Mouse (Mus musculus): ENCODE data around the gene Dolpp1. TPM values are rescaled to one million over a fixed set of nuclear protein-coding genes. Genes with fewer than 3 reads are reported as not detected.

Gene Dolpp1
- total RNA-seq, 2 experiments from 2014 or later = 23.9 to 30.9 TPM

DNA sequence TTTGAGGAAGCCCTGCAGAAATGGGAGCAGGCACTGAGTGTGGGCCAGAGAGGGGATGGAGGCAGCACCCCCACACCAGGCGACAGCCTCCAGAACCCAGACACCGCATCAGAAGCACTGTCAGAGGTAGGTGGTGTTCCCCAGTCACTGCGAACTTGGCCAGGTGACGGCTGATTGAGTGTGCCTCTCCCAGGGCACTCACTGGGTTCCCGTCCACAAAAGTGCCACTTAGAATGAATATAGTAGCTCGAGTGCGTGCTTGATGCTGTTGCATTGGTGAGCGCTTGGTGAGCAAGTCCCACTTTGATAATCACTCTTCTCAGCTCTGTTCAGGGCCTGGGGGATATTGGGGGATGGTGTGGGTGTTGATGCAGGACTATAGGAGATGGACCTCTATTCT is 20.5 kb upstream of the Dolpp1 start:
- DNase-seq (ENCODE audit: low spot score in 2 of 2) = no peak
- intact Hi-C loops (cut with DNase I) = no loop called here

DNA sequence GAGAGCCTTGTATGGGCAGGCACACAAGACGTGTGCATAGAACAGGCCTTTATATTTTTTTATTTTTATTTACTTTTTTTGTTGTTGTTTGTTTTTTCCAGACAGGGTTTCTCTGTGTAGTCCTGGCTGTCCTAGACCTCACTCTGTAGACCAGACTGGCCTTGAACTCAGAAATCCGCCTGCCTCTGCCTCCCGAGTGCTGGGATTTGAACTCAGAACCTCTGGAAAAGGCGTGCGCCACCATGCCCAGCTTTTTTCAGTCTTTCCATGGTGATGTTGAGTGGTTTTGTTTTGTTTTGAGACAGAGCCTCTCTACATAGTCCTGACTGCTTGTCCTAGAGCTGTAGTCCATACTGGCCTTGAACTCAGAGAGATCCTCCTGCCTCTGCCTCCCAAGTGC is 19.3 kb upstream of the Dolpp1 start:
- intact Hi-C loops (cut with DNase I) = no loop called here
- DNase-seq (ENCODE audit: low spot score in 2 of 2) = no peak

DNA sequence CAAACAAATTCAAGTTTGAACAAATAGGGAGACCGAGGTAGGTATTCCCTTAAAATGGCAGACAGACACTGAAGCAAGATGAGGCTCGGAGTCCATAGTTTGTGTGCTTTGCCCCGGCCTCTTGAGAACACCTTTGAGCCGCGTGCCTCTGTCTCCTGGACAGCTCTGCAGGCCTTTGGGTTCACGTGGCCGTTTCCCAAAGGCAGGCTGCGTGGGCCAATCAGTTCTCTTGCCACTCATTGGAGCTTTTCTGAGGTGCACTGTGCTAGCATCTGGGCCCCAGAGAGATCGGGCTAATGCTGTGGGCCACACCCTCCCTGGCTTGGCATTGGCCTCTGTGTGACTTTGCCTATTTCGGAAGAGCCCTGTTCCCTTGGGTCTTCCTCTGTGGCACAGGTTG is 16.2 kb upstream of the Dolpp1 start:
- intact Hi-C loops (cut with DNase I) = no loop called here
- DNase-seq (ENCODE audit: low spot score in 2 of 2) = no peak

DNA sequence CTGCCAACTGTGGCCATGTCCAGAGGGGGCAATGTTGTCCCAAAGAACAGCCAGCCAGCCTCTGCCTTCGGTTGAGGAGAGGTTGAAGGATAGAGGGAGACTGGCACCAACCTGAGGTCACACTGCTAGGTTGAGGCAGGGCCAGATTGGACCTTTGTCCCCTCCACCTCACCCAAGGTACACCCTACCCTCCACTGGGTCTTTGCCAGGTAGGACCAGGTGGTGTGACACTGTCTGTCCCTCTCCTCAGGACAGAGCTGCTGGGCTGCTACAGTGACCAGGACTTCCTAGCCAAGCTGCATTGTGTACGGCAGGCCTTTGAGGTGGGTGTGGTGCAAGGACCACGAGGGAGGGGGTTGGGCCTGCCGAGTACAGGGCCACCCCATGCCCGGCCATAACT is 14.3 kb upstream of the Dolpp1 start:
- intact Hi-C loops (cut with DNase I) = no loop called here
- no peak for DNase-seq (ENCODE audit: low spot score in 2 of 2)

DNA sequence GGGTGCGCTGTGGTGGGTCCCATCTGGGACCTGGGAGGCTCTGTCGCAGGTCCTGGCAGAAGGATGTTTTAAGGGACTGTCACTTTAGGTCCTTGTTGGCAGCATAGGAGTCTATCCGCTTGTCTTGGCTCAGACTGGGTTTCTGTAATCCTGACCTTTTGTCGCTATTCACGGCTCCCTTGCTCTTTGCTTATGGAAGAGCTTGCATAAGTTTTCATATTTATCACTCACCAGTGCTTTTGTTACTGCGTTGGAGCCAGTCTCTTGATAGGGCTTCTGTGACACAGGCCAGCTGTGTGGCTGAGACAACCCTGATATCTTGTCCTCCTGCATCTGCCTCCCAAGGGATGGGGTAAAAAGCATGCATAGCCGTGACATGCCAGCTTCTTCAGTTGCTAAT is 12.7 kb upstream of the Dolpp1 start:
- DNase-seq (ENCODE audit: low spot score in 2 of 2) = no peak
- intact Hi-C loops (cut with DNase I) = no loop called here

DNA sequence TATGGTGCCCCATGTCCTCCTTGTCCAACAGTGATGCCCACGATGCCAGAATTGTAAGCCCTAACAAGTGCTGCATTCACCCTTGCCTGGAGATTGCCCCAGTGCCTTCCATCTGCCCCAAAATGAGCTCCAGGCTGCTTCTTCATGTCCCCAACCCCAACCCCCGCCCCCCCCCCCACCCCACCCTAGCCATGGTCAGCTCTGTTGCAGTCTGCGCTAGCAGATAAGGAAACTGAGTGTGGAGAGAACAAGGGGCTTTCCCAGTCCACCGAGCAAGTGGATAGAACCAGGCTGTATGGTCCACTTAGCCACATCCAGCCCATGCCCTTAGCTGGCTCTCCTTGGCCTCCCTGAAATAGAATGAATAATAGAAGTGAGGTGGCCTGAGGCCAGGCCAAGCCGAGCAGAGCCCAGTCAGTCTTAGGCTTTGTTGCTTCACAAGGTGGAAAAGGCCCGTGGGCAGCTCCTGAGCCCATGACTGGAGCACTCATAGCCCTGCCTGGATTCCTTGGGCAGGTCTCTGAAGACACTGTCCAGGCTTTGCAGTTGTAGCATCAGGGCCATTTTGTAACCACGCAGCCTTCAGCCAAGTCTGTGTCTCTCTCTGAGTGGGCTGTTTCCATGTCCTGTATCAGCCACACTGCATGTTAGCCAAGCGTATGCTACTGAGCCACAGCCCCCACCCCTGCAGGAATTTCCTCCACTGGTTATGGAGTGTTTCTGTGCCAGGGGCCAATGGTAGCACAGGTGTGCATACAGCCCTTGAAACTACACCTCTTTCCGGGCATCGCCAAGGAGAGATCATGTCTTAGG is 11.3 kb upstream of the Dolpp1 start:
- intact Hi-C loops (cut with DNase I) = no loop called here
- no peak for DNase-seq (ENCODE audit: low spot score in 2 of 2)

DNA sequence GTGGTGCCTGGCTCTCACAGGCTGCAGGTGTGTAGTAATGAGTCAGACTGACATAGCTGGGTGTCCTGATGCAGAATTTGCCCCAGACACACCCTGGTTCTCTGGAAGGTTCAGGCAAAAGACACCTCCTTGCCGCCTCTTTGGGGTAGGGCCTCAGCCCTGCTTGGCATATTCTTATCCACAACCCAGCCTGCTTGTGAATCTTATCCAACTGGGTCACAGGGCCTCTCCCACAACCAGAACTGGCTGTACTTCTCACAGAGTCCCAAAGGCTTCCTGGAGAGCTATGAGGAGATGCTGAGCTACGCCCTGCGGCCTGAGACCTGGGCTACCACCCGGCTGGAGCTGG is 10.7 kb upstream of the Dolpp1 start:
- intact Hi-C loops (cut with DNase I) = no loop called here
- DNase-seq (ENCODE audit: low spot score in 2 of 2) = no peak

DNA sequence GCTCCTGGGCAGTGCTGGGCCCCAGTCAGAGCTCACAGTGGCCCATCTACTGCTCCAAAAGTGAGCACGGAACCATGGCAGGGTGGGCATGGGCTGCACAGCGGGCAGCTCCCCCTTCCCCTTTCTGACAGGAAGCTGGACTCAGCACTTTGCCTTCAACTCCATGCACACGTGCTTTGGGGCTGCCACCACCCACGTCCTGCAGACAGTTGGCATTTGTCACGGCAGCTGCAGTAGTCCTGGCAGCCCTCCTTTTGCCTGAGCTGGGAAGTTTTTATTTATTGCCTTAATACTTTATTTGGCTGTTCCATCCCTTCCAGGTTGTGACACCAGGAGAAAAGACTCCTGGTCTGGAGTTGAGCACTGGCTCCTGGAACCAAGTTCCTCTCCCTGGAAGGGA is 7.2 kb upstream of the Dolpp1 start:
- intact Hi-C loops (cut with DNase I) = no loop called here
- DNase-seq (ENCODE audit: low spot score in 2 of 2) = peak in 1 of 2 experiments; percentile 40

DNA sequence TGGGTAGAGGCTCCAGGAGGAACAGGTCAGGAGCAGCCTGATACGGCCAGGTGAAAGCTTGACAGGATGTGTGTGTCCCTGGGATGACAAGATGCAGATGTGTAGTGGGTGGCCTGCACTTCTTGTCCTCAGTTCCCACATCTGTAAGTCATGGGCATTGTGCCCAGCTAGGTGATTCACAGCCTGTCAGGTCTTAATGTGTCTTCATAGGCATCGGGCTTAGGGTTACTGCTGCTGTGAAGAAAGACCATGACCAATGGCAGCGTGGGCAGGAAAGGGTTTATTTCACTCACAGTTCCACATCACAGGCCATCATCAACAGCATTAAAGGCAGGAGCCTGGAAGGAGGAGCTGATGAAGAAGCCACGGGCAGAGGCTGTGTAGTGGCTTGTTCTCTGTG is 6.5 kb upstream of the Dolpp1 start:
- intact Hi-C loops (cut with DNase I) = no loop called here
- no peak for DNase-seq (ENCODE audit: low spot score in 2 of 2)

DNA sequence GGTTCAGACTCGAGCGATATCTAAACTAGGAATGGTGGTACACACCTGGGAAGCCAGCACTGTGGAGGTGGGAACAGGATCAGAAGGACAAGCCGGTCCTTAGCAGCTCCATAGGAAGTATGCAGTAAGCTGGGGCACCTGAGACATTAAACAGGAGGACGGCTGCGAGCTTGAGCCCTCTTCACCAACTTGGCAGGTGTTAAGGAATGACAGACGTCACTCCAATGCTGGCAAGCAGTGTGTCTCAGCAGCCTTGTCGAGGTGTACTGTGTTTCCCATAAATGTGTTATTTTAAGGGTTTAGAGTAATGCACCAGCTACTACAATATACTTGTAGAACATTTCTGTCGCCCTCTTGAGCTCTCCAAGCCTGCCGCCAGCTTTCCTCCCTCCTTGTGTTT is 5.1 kb upstream of the Dolpp1 start:
- DNase-seq (ENCODE audit: low spot score in 2 of 2) = no peak
- intact Hi-C loops (cut with DNase I) = no loop called here

DNA sequence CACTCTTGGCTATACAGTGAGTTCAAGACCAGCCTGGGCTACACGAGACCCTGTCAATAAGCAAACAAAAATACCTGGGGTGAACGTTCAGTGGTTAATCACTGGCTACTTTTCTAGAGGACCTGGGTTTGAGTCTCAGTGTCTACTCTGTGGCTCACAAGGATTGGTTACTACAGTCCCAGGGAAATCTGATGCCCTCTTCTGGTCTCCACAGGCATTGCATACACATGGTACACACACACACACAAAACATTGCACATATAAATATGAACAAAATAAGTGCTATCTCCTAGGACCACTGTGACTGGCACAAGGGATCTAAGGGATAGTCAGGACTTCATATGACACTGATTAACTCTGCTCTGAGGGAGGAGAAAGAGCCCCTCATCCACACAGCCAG is 3.1 kb upstream of the Dolpp1 start:
- intact Hi-C loops (cut with DNase I) = no loop called here
- DNase-seq (ENCODE audit: low spot score in 2 of 2) = no peak

DNA sequence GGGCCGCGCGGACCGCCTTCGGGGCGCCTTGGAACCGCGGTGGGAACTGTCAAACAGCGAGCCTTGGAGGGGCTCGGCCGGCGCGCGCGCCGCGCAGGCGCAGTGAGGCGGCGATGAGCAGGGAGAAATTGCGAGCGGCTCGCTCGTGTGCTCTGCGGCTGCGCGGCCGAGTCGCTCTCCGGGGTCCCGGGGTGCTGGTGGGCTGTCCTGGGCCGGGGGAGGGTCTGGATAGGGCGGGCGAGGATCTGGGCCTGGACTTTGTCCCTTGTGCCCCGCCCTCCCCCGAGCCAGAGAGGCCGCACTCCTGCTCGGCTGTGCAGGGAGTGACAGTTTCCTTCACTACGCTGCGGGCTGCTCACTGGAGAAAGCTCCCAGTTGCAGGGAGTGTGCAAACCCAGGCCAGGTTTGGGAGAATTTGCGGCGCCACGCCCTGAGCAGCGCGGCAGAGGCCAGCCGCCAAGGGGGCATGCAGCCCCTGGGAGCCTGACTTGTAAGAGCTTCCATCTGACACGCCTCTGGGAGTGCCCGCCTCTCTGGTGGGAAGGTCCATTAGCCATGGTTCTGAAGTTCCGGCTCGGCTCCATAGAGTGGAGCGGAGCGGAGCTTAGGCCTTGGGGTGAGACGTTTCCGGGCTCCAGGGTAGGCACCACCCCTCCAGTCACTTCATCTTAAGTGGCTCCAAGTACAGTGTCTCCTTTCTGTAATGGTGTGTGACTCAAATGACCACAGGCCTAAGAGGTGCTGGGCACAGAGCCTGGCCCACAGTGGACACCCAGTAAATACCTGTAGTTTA is 719 bp downstream of the Dolpp1 start:
- intact Hi-C loops (cut with DNase I) = no loop called here
- DNase-seq (ENCODE audit: low spot score in 2 of 2) = peak in 1 of 2 experiments; percentile 84

DNA sequence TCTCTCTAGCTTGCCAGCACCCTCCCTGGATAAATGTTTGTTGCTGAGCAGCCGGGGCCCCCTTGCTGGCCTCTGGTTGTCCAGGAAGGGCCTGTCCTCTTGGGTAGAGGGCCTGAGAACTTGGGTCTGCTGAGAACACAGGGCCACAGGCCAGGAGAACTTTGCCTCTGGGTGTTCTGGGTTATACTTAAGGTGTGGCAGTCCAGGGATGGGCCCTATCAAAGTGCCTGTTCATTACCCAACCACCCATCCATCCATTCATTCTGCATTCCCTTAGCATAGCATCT is 1.3 kb downstream of the Dolpp1 start:
- DNase-seq (ENCODE audit: low spot score in 2 of 2) = no peak
- intact Hi-C loops (cut with DNase I) = no loop called here

DNA sequence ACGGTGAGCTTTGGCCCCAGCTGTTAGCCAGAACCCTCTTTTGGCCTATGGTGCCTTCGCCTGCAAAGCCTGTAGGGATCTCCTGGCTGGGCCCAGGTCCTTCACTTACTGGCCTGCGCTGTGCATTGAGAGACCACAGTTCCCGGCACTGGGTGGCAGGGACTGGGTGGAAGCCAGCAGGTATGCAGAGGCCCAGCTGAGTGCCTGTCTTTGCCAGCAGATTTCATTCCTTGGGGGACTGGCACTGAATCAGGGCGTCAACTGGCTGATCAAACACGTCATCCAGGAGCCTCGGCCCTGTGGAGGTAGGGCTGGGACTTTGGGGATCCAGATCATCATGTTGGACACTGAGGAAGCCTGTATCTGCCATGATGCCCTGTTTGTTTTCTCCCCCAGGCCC is 3.7 kb downstream of the Dolpp1 start:
- intact Hi-C loops (cut with DNase I) = no loop called here
- DNase-seq (ENCODE audit: low spot score in 2 of 2) = no peak

DNA sequence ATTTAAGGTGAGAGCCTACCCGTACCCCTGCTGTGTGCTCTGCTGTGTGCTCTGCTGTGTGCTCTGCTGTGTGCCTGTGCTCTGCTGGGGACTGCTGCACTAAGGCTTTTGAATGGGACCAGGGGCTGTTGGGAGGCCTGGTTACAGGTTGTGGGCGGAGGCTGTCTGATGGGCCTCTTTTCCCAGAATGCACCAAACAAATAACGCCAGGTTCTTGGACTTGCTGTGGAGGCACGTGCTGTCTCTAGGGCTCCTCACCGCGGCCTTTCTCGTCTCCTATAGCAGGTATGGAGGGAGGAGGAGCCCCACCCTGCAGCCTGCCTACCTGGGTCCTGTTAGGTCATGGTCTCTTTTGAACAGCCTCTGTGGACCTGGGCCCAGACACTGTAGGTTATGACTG is 4.2 kb downstream of the Dolpp1 start:
- intact Hi-C loops (cut with DNase I) = no loop called here

DNA sequence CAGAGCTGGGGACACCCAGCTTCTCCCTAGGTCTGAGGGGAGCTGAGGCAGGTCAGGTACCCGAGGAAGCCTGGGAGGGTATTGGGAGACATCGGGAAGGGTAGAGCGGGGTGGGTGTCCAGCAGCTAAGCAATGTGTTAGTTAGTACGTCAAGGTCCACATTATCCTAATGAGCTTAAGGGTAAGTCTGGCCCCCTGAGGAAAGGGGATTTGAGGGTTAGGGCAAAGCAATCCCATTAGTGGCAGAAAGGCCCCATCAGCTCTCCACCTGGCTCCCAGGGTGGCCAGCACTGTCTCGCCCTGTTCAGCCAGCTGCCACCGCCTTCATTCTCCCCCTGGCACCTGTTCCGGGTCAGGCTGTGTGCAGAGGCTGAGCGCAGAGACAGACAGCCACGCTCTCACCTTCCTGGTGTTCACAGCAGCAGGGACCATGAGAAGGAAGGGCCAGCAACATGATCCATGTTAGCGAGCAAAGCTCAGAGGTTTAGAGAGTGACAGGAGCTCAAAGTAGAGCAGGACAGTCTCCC is 6.0 kb downstream of the Dolpp1 start:
- DNase-seq (ENCODE audit: low spot score in 2 of 2) = no peak
- intact Hi-C loops (cut with DNase I) = no loop called here

More for the DNA sequence above, 4.2 kb downstream of the Dolpp1 start:
- DNase-seq (ENCODE audit: low spot score in 2 of 2) = no peak

DNA sequence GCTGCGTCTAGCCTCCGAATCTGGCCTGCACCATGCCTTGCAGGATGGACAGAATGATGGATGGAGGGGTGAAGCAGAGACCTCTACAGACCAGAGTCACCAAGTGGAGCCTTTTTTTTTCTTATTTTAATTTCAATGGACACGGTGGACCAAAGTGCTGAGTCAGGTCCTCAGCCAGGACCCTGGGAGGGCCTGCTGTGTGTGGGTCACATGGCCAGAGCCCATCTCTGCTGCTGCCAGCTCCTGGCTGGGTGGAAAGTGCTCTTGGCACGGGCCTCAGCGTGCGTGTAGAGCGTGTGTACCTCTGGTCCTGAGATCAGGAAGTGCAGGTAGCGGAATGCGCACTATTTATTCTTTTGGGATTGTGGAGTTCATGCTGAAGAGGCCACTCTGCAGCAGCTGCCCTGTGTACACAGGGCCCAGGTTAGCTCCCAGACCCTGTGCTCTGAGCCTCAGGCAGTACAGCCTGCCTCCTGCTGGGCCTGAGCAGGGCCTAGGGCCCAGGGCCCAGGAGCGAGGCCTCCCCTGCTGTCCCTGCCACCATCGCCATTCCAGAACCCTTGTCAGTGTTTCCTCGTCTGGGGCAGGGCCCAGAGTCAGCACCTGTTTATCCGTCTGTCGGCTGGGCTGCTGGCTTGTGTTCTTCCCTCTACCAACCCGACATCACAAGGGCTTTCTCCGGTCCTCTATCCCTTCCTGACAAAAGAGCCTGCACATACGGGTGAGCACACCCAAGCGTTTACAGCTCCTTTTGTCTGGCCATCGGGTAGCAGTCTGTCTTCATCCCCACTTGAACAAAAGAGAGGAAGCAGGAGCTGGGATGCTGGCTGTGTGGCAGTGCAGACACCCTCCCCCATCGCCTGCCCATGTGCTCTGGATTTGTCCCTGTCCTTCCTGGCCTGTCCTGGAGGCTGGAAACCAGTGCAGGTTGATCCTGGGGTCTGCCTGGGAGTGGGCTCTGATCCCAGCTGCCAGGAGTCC is 7.4 kb downstream of the Dolpp1 start:
- intact Hi-C loops (cut with DNase I) = no loop called here

DNA sequence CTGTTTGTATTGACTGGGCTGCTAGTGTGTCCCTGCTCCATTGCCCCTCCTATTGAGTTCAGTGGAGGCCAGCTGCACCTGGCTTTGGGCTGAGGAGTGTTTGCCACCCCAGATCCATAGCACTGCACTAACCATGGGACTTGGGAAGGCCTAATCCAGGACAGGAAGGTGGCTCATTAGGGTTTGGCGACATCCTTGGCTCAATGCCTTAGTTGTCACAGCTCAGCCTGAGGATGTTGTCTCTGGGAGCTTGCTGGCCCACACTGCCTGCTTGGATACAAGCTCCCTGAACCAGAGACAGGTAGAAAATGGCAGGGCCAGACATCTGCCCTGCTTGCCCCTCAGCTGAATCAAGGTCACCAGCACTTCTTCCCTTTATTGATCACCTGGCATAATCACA is 9.5 kb downstream of the Dolpp1 start:
- no peak for DNase-seq (ENCODE audit: low spot score in 2 of 2)

More for the DNA sequence above, 7.4 kb downstream of the Dolpp1 start:
- no peak for DNase-seq (ENCODE audit: low spot score in 2 of 2)

DNA sequence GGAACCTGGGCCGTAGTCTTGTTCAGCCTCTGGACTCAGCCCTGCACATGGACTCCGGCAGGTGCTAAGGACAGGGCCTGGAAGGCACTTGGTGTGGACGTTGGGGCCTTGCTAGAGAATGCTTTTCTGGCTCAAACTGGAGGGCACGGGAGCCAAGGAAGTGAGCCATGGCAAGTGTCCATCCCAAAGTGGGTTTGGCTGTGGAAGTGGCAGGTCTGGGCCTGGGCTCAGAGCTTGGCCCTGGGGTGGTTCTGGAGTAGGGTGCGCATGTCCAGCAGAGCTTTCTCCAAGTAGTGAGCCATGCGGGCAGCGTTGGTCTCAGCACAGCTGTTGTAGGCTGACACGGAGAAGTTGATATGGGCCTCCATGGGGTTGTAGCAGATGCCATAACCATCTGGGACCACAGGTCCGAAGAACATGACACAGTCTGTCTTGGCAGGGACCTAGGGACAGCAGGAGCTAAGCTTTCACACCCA is 10.3 kb downstream of the Dolpp1 start:
- DNase-seq (ENCODE audit: low spot score in 2 of 2) = no peak
- intact Hi-C loops (cut with DNase I) = no loop called here

More for the DNA sequence above, 9.5 kb downstream of the Dolpp1 start:
- intact Hi-C loops (cut with DNase I) = no loop called here

DNA sequence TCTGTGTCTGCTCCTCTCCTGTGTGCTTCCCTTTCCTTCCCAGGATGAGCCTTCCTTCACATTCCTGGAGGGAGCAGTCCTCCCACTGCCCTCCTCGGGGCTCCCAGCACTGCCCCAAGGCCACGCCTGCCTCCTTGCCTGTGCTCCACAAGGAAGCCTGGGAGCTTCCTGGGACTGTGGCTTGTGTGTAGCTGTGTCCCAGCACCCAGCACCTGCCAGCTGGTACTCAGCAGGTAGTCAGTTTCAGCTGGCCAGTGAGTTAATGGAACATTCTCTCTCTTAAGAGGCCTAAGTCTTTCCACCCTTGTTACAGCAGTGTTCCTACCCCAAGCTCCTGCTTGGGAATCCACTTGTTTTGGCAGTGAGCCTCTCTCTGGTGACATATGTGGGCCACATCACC is 10.8 kb downstream of the Dolpp1 start:
- DNase-seq (ENCODE audit: low spot score in 2 of 2) = no peak
- intact Hi-C loops (cut with DNase I) = no loop called here
